Mouse (Mus musculus) cerebellum, adult 9-10 months (tissue): ENCODE results near the gene Upp2.

ENCODE experiments used
- DNase-seq: peaks from one replicate; pipeline ENCODE4 v3.0.0; 2022

The Upp2 gene

GRCm38 (mm10) chr2:58625681-58626080 lies 58.6 kb downstream of the Upp2 start:
- no peak for DNase-seq

- DNase-seq, result no peak
These were observed 59.2 kb downstream of the Upp2 start for GRCm38 (mm10) chr2:58626136-58626769.

- DNase-seq, result no peak
These were observed 60.9 kb downstream of the Upp2 start for GRCm38 (mm10) chr2:58627981-58628380.

DNA sequence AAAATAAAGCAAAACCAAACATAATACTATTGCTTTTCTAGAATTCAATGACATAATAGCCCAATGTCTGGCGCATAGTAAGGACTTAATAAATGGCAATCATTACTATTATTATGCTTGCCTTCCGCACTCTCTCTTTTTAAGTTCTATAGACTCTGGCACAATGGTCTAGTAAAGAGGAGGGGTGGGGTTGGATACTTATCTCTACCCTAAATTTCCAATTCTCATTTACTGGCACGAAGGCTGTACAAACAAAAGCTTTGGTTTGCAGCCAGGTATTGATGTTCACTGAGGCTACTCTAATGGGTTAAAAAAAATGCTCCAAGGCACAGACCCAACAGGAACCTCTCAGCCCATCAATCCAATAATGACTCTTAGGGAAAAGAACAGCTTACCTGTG lies 61.9 kb downstream of the Upp2 start:
- DNase-seq, result no peak

- DNase-seq, result no peak
These were observed 62.3 kb downstream of the Upp2 start for GRCm38 (mm10) chr2:58629440-58629839.

DNA sequence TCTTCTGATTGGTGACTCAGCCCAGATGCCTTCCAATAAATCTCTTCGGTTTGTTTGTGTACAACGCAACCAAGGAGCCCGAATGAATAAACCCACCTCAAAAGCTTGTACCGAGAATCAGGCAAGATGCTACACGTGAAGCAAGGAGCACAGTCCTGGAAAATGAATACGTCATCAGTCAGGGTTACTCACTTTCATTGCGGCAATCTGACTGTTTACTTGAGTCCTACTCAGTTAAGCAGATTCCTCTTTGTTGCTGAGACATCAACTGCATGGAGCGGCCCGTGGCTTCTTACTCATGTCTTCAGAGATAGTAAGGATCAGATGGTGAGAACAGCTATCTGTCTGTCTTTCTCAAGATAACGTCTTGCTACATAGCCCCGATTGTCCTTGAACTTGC lies 66.7 kb downstream of the Upp2 start:
- no peak for DNase-seq

DNA sequence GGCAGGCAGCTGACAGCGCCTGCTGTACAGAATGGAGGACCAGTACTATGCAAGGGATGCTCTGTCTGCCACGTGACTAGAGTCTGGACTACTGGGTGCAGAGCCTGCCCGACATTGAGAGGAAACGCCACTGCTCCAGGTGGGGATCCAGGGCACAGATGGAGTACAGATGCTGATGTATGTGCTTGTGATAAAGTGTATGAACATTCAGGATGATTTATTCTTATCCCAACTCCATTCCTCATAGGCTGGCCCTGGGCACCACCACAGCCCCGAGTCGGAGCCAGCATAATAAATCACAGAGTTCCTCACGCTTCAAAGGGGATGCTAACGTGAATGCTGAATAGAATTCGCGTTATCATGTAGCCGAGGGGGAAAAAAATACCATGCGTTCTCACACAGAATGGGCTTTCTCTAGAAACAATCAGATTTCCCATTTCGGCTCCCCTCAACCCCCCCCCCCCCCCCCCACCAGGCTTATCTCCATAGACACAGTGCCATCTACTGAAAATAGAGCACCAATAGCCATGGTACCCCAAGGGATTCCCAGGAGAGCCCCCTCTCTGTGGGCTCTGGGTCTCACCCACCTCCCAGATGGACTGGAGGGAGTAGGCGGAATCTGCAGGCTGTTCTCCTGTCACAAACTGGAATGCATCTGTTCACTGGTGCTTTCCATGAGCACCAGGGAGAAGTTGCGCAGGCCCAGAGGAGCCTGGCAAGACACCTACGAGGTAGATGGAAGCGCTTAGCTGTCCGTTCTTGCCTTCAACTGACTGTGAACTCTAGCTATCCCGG lies 74.9 kb downstream of the Upp2 start:
- no peak for DNase-seq

DNA sequence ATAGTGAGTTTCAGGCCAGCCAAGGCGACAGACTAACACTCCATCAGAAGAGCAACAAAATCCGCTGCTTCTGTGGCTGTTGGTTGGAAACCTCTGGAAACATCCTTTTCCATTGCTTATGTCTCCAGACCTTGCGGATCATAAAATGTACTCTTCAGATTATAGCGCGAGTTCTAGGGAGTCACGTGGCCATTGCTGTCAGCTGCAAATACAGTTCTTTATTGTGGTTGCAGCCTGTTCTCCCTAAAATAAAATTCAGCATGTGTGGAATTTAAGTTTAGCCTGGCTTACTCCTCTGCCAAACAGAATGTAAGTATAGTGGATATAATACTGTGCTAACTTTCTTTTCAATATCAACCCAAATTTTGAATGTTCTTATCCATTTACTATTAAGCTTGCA lies 78.6 kb downstream of the Upp2 start:
- no peak for DNase-seq

DNA sequence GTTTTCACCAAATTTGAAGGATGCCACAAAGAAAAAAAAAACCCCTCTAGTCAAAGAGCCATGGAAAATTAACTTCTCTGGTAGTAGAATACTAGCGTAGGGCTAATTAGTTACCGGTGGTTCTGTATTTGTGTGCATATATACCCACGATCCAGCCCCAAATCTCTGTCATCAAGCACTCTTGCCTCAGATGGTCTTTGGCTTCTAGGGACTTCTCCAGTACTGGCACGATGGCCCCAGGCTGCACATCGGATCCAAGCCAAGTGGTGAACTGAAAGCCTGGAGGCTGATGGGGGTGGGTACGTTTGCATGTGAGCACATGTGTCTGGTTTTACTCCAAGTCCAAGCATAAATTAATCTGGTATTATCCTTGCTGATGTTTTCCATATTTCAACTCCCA lies 88.1 kb downstream of the Upp2 start:
- DNase-seq, result no peak

- DNase-seq, result no peak
These were observed 89.9 kb downstream of the Upp2 start for GRCm38 (mm10) chr2:58656959-58657358.

DNA sequence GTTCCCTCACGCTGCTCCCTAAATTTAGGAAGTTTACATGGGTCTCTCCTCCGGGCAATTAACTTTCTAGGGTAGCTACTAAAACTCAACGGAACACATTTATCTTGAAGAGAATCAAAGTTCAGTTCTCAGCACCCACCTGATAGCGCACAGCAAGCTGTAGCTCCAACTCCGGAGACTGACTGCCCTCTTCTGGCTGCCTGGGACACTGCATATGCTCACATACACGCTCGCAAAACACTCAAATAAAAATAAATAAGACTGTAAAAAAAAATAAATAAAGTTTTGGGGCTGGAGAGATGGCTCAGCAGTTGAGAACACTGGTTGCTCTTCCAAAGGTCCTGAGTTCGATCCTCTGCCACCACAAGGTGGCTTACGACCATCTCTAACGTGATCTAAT lies 90.8 kb downstream of the Upp2 start:
- DNase-seq, result no peak

DNA sequence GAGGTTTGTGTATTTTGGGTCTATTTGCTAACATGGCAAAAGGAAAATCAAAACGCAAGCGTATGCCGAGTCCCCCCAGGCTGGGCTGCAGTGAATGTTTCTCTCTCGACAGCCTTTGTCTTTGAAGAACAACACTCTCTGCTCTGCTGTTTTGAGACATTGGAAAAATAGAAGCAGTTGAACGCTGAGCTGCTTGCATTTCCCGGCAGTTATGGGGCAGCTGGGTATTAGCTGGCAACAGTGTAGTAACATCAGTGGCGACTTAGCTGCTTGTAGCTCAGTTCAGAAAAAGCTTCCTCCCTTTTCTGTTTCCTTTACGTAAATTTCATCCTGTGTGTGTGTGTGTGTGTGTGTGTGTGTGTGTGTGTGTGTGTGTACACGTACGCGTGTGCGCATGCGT lies 93.5 kb downstream of the Upp2 start:
- DNase-seq, result no peak

DNA sequence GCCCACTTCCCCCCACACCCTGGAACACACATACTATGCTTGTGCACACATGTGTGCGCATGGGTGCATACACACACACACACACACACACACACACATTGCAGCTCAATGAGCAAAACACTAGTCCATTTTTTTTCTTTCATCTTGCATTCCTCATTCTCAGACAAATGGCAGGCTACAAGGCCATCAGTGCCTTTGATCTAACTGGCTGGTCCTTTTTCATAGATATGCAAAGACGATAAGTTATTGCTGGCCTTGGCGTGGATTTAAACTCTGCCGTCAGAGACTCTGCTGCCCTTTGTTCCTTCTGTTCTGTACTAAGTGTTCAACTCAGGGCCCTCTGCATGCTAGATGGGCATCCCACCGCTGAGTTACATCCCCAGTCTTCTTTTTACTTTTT lies 94.0 kb downstream of the Upp2 start:
- no peak for DNase-seq

DNA sequence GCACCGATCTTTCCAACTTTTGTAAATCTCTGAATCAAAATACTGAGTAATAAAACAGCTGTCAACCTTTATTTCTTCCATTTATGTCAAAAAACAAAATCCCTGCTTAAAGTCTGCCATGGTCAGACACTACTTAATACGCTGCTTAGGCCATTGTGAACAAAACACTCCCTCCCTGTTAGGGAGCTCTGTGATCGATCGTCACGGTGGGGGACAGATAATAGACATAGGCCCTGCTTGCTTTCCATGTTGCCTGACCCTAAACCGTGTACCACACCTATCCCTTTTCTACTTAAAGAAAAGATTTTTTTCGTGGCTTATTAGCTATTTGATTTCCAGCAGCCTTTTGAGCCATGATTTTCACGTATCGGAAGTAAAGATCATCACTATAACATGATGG lies 95.6 kb downstream of the Upp2 start:
- DNase-seq, result no peak

DNA sequence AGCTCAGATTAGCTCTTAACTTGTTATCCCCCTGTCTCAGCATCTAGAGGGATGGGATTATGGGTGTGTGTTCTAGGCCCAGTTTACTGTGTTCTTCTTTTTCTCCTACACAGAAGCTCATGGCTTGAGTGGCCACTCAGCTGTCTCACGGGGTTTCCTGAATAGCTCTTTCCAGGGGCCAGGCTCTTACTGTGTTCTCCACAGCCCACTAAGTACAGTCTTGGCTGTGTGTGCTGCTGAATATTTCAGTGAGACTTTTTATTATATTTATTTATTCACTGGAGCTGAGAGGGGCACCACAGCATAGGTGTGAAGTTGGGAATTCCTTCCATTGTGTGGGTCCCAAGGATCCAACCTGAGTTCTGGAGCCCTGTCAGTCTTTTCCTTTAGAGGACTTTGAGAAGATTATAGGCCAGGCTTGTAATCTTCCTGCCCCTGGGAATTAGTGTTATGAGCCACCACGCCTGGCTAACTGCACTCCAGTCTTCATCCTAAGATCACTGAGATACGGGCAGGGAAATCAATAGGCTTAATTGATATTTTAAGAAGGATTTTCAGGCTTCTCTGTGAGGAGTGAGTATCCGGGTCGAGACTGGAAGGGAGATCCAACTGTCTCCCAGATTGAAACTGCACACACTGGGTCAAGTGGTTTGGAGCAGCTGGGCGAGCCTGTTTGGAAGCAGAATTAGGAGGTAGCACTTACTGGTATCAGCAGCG lies 96.5 kb downstream of the Upp2 start:
- DNase-seq, result no peak

- DNase-seq, result peak; percentile 98
These were observed 98.2 kb downstream of the Upp2 start for GRCm38 (mm10) chr2:58665081-58665814.

DNA sequence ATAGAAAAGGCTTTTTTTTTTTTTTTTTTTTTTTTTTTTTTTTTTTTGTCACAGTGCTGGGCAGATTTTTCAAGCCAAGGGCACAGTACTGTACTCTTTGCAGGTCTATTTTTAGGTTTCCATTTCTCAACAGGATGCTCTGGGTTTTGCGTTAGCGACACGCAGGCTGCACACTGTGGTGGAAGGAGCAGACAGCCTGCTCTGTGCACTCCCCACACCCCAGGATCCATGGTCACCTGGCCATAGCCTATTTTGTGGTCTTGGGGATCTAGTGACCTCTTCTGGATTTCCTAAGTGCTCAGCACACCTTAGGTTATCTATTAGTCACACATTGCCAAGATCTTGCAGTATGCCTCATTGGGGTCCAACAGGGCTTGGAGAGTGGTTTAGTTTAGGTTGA lies 100.2 kb downstream of the Upp2 start:
- DNase-seq, result peak; percentile 71

DNA sequence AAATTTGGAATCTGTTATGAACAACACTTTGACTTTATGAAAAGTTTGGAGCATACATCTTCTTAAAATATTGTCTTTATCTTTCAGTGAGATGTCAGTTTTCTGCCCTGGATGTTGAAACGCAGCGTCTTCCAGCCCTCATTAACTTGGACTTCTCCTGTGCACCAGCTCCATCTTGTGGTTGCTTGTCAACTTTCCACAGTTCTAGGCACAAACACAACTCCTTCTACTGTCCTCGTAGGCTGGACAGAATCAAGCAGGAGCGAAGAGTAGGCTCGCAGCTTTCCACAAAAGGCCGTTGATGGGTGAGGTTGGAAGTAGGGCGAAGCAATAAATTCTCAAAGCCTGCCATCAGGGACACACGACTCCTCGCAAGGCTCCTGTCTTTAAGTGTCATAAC lies 100.9 kb downstream of the Upp2 start:
- peak; percentile 88 for DNase-seq

DNA sequence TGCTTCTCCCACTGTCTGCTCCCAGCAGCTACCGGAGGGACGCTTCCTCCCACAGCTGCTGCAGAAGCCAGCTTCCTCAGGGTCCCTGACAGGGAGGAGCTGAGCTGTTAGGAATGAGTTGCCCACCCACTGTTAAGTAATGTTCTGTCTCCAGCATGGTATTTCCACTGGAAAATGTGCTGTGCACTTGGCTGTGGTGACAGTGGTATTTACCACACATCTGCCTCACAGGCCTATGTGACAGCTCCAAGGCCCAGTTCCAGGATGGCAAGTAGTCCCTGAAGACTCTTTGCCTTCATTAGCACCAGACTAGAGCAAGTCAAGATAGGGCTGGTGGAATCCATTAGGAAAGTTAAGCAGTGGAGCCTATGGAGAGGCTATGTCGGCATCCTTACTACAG lies 102.0 kb downstream of the Upp2 start:
- DNase-seq, result no peak

GRCm38 (mm10) chr2:58672520-58672919 lies 105.4 kb downstream of the Upp2 start:
- no peak for DNase-seq

DNA sequence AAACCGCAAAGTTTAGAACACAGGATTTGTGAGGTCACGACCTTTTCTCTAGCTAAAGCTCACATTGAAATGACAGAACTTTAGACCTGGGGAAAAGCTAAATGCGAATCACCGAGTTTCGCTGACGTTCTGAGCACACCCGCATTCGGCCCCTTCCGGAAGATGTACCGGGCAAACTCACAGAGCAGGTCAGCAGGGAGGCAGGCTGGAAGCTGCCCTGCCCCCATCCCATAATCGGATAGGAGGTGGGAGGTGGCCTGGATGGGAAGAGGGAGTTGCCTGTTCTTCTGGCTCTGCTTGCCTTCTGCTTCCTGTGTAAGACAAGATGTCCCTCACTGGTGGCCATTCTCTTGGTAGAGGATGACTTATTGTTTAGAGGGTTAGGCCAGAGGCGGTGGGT lies 112.9 kb downstream of the Upp2 start:
- DNase-seq, result no peak

DNA sequence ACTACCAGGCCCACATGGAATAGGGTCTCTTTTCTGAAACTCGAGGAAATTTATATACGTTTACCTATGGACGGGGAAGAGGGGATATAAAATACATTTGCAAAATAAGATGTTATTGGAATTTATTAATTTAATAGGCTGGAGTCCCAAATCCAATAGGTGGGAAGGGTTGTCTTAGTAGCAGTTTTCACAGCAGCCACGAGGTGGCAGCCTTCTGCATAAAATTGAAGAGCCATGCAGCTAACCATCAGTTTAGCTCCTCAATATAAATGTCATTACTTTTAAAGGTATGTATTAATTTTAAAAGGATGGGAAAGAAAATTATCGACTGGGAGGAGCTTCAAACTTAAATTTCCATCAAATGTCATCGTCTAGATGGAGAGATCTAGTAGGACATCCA lies 113.7 kb downstream of the Upp2 start:
- DNase-seq, result peak; percentile 68

- DNase-seq, result no peak
These were observed 114.3 kb downstream of the Upp2 start for GRCm38 (mm10) chr2:58681394-58681793.
